Mouse (Mus musculus) stomach, postnatal 0 days (tissue): ENCODE data around the gene Cd38. TPM values are rescaled to one million over a fixed set of nuclear protein-coding genes. Genes with fewer than 3 reads are reported as not detected.

Experiments used
- ATAC-seq: fragments of 200-750 bp; cut with Nextera tagmentation; 2 replicates; pipeline ENCODE4 v1.8.0; 2017; ENCODE audit not compliant: low FRiP score, low TSS enrichment
- DNase-seq: peaks from one replicate; pipeline ENCODE4 v3.0.0-alpha.2; 2016; ENCODE audit warnings: low spot score
- H3K27ac ChIP-seq: fragments of 300-500 bp; sonication (generic); replicated peaks from 2 replicates; pipeline ENCODE4 v1.5.1; 2014; ENCODE audit warnings: mild to moderate bottlenecking, control low read depth
- H3K27me3 ChIP-seq: fragments of 300-500 bp; sonication (generic); 2 replicates; pipeline ENCODE4 v1.6.1; 2014; ENCODE audit warnings: low read length; ENCODE audit not compliant: control insufficient read depth, insufficient read depth
- H3K36me3 ChIP-seq: fragments of 300-500 bp; sonication (generic); 2 replicates; pipeline ENCODE4 v1.6.1; 2014; ENCODE audit warnings: low read length, mixed read lengths; ENCODE audit not compliant: control insufficient read depth, insufficient read depth
- H3K4me1 ChIP-seq: fragments of 300-500 bp; sonication (generic); replicated peaks from 2 replicates; pipeline ENCODE4 v1.6.1; 2014; ENCODE audit warnings: antibody characterized with exemption; ENCODE audit not compliant: control insufficient read depth, insufficient read depth
- H3K4me2 ChIP-seq: fragments of 300-500 bp; sonication (generic); replicated peaks from 2 replicates; pipeline ENCODE4 v1.6.1; 2014; ENCODE audit warnings: low read depth, mild to moderate bottlenecking, control low read depth, moderate library complexity
- H3K4me3 ChIP-seq: fragments of 300-500 bp; sonication (generic); 2 replicates; pipeline ENCODE4 v1.5.1; 2014; ENCODE audit warnings: low read depth, low read length, control low read depth
- H3K9ac ChIP-seq: fragments of 300-500 bp; sonication (generic); 2 replicates; pipeline ENCODE4 v1.6.1; 2014; ENCODE audit warnings: mild to moderate bottlenecking, low read length, control low read depth, mixed read lengths
- H3K9me3 ChIP-seq: fragments of 300-500 bp; sonication (generic); 2 replicates; pipeline ENCODE4 v1.6.1; 2016; ENCODE audit warnings: low read length; ENCODE audit not compliant: control insufficient read depth
- CTCF ChIP-seq: IDR thresholded peaks from 2 replicates; pipeline ENCODE4 v1.5.1; 2016; ENCODE audit warnings: antibody characterized with exemption, low read depth, mild to moderate bottlenecking, moderate library complexity
- EP300 ChIP-seq: optimal IDR thresholded peaks from 2 replicates; pipeline ENCODE3; 2016; ENCODE audit warnings: antibody characterized with exemption
- WGBS: fragments of 180-500 bp; shearing (Covaris S2); extraction: QIAGEN DNeasy Blood & Tissue Kit; methylation state at CpG from one replicate; pipeline ENCODE4 v1.1.7; 2014; 5-methylcytosine and 5-hydroxymethylcytosine counted together
- polyA plus RNA-seq: library from polyadenylated mRNA; unstranded; fragments of >200 nt; fragmentation: Nextera tagmentation; extraction: Ambion mirVana; gene quantifications from 2 replicates; pipeline ENCODE4 v1.2.1, GENCODE M21; 2015

Gene Cd38
- polyA plus RNA-seq, 1 experiment from 2014 or later, result 5.1 TPM

GRCm38 (mm10) chr5:43923933-43924332 is 55.6 kb downstream of the Cd38 start:
- no peaks in the 10 kb centered on the region for H3K9me3 ChIP-seq
- TF ChIP-seq EP300 (no peak), CTCF (peak; percentile 90)
- ATAC-seq (peak; percentile 56; the same call in 1 of the 2 replicates), DNase-seq (peak; percentile 84)
- no peak overlapping the region for H3K4me2 ChIP-seq
- no peaks in the 10 kb centered on the region for H3K36me3 ChIP-seq
- no peaks in the 10 kb centered on the region for H3K4me1 ChIP-seq
- no peak overlapping the region for H3K4me3 ChIP-seq
- no peaks in the 10 kb centered on the region for H3K27me3 ChIP-seq
- WGBS, result 33% methylated on average over 4 of the region's 4 CpGs
- no peak overlapping the region for H3K9ac ChIP-seq
- H3K27ac ChIP-seq, result no peak overlapping the region

GRCm38 (mm10) chr5:43927729-43928128 is 59.4 kb downstream of the Cd38 start:
- H3K4me2 ChIP-seq, result no peak overlapping the region
- H3K36me3 ChIP-seq, result no peaks in the 10 kb centered on the region
- H3K9ac ChIP-seq, result no peak overlapping the region
- H3K27ac ChIP-seq, result no peak overlapping the region
- H3K4me1 ChIP-seq, result no peaks in the 10 kb centered on the region
- TF ChIP-seq CTCF (no peak), EP300 (no peak)
- DNase-seq (no peak), ATAC-seq (no peak)
- no peaks in the 10 kb centered on the region for H3K27me3 ChIP-seq
- no peaks in the 10 kb centered on the region for H3K9me3 ChIP-seq
- no peak overlapping the region for H3K4me3 ChIP-seq

GRCm38 (mm10) chr5:43933269-43933668 is 64.9 kb downstream of the Cd38 start:
- 26% methylated on average over 2 of the region's 2 CpGs for WGBS
- no peaks in the 10 kb centered on the region for H3K27me3 ChIP-seq
- no peak overlapping the region for H3K27ac ChIP-seq
- TF ChIP-seq EP300 (no peak), CTCF (no peak)
- H3K4me3 ChIP-seq, result no peak overlapping the region
- ATAC-seq, result no peak
- no peaks in the 10 kb centered on the region for H3K4me1 ChIP-seq
- no peaks in the 10 kb centered on the region for H3K9me3 ChIP-seq
- no peaks in the 10 kb centered on the region for H3K36me3 ChIP-seq
- H3K9ac ChIP-seq, result no peak overlapping the region
- H3K4me2 ChIP-seq, result no peak overlapping the region
- DNase-seq, result peak; percentile 25

GRCm38 (mm10) chr5:43947330-43947977 is 79.1 kb downstream of the Cd38 start:
- Histone ChIP-seq H3K4me2 (peak overlapping the region; percentile 46), H3K9me3 (no peaks in the 10 kb centered on the region), H3K27ac (peak overlapping the region; percentile 96), H3K9ac (no peak overlapping the region), H3K36me3 (no peaks in the 10 kb centered on the region), H3K4me1 (0 out of 2 replicates have a peak, but pooled peaks cover 3% of the 10 kb centered on the region), H3K4me3 (no peak overlapping the region), H3K27me3 (no peaks in the 10 kb centered on the region)
- ATAC-seq, result peak; percentile 39; the same call in 1 of the 2 replicates
- peak; percentile 43 for DNase-seq
- 16% methylated on average over 9 of the region's 9 CpGs for WGBS
- no peak for TF ChIP-seq EP300
- TF ChIP-seq CTCF, result no peak

- no peaks in the 10 kb centered on the region for H3K27me3 ChIP-seq
- no peaks in the 10 kb centered on the region for H3K36me3 ChIP-seq
- no peak overlapping the region for H3K9ac ChIP-seq
- no peaks in the 10 kb centered on the region for H3K9me3 ChIP-seq
- DNase-seq, result peak; percentile 97
- peak overlapping the region; percentile 46 for H3K4me2 ChIP-seq
- H3K4me3 ChIP-seq, result peak overlapping the region; percentile 6
- H3K27ac ChIP-seq, result peak overlapping the region; percentile 96
- TF ChIP-seq EP300 (peak; percentile 80), CTCF (no peak)
- 0 out of 2 replicates have a peak, but pooled peaks cover 3% of the 10 kb centered on the region for H3K4me1 ChIP-seq
- ATAC-seq, result peak; percentile 99
- 1% methylated on average over 26 of the region's 27 CpGs for WGBS
Observed at GRCm38 (mm10) chr5:43948111-43948743, 79.9 kb downstream of the Cd38 start.

- Histone ChIP-seq H3K27me3 (no peaks in the 10 kb centered on the region), H3K36me3 (no peaks in the 10 kb centered on the region), H3K27ac (peak overlapping the region; percentile 96), H3K4me2 (peak overlapping the region; percentile 46), H3K9ac (0 out of 2 replicates have a peak overlapping the region, but pooled peaks have one; percentile 19), H3K4me1 (0 out of 2 replicates have a peak, but pooled peaks cover 3% of the 10 kb centered on the region), H3K9me3 (no peaks in the 10 kb centered on the region), H3K4me3 (peak overlapping the region; percentile 6; the same call in 1 of the 2 replicates)
- ATAC-seq (peak; percentile 68), DNase-seq (peak; percentile 79)
- WGBS, result 1% methylated on average over 8 of the region's 8 CpGs
- TF ChIP-seq EP300 (no peak), CTCF (no peak)
Observed at GRCm38 (mm10) chr5:43948748-43949275, 80.5 kb downstream of the Cd38 start.
